Mouse (Mus musculus): ENCODE data around the gene Bdp1.
"Not testable (repeated sequence)": the region's sequence is repeated elsewhere in the genome, so short reads cannot be mapped to it uniquely, and the experiment has no call there.

The Bdp1 gene

GRCm38 (mm10) chr13:100103748-100104254 is at the start of gene Bdp1:
Gene Bdp1 (minus strand): TSS chr13:100104070.
- in situ Hi-C loops (cut with MboI; ENCODE audit: unreplicated experiment in 2 of 2) = loop anchor here (10.0 to 25.0 kb wide), 6 partner anchors 242 to 1608 kb away; partner anchors contain the start of genes Gtf2h2 (in 1 of the 2), Mrps27 (in 1 of the 2), Ptcd2 (in 1 of the 2) and Slc30a5 (in 1 of the 2)

- in situ Hi-C loops (cut with MboI; ENCODE audit: unreplicated experiment in 2 of 2) = no loop called here
Measured at GRCm38 (mm10) chr13:100152659-100153058, 48.8 kb upstream of the Bdp1 start.

- in situ Hi-C loops (cut with MboI; ENCODE audit: unreplicated experiment in 2 of 2) = loop anchor here in 1 of 2 experiments (25.0 kb wide), 1 partner anchor 346 kb away; the partner anchor contains the start of gene Gtf2h2
Measured at GRCm38 (mm10) chr13:100141646-100142314, 37.9 kb upstream of the Bdp1 start.

DNA sequence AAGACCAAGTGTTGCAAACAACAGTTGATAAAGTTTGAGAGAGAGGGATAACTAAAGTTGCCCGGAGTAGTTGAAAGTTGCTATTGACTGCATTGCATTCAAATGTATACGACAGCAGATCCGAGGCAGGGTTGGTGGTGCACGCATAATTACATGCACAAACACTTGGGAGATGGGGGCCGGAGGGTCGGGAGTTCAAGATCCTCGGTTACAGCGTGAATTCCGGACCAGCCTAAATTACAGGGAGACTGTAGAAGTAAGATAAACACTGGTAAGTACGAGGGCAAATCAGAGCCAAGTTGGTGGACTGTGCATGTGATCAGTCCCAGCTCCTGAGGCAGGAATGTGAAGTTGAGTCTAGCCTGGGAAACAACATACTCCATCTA is 21.4 kb upstream of the Bdp1 start:
- in situ Hi-C loops (cut with MboI; ENCODE audit: unreplicated experiment in 2 of 2) = loop anchor here in 1 of 2 experiments (25.0 kb wide), 1 partner anchor 362 kb away; the partner anchor contains the start of gene Gtf2h2

DNA sequence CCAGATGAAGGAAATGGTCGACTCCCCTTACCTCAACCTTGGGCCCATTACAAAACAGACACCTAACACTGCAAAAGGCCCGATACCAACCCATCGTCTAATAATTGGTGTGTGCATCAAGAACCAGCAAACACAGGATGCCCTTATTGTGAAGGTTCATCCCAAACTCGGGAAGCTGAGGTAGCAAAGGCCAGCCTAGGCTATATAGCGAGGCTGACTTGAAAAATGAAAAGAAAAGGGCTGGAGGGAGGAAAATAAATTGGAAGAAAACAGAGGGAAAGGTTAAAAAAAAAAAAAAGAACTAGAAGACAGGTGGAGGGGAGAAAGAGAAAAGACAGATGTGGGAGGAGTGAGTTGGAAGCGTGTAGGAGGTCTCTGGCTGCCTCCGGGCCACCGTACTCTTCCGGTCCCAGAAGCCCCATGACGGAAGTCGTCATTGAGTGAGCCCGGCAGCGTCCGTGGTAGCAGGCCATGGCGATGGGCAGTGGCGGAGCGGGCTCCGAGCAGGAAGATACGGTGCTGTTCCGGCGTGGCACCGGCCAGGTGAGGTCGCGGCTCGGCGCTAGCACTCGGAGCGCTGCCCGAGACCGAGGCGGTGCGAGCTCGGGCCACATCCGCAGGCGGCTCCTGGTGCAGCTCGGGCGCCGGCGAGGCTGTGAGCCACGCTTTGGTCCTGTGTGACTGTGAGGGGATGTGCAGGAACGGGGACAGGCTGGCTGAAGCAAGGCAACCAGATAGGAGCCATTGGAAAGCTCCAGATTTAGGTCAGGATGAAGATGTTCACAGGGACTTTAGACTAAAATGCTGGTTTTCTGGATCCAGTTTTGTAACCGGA is 20.8 kb upstream of the Bdp1 start, which contains the start of gene Smn1:
Gene Smn1 (plus strand): TSS at position 430 of the 835 bp plus-strand sequence.
- in situ Hi-C loops (cut with MboI; ENCODE audit: unreplicated experiment in 2 of 2) = loop anchor here (25.0 kb wide), 4 partner anchors 262 to 1588 kb away; partner anchors contain the start of genes Gtf2h2 (in 2 of the 2) and Slc30a5 (in 1 of the 2)

GRCm38 (mm10) chr13:100123970-100124369 is 20.1 kb upstream of the Bdp1 start:
- in situ Hi-C loops (cut with MboI; ENCODE audit: unreplicated experiment in 2 of 2) = loop anchor here (25.0 kb wide), 4 partner anchors 262 to 1588 kb away; partner anchors contain the start of genes Gtf2h2 (in 1 of the 2) and Slc30a5 (in 1 of the 2)

- in situ Hi-C loops (cut with MboI; ENCODE audit: unreplicated experiment in 2 of 2) = loop anchor here (5.0 to 25.0 kb wide), 8 partner anchors 250 to 1600 kb away; partner anchors contain the start of genes Ak6 (in 1 of the 2), Gtf2h2 (in 1 of the 2), Rad17 (in 1 of the 2) and Slc30a5 (in 1 of the 2)
Measured at GRCm38 (mm10) chr13:100112218-100112972, 8.5 kb upstream of the Bdp1 start.

DNA sequence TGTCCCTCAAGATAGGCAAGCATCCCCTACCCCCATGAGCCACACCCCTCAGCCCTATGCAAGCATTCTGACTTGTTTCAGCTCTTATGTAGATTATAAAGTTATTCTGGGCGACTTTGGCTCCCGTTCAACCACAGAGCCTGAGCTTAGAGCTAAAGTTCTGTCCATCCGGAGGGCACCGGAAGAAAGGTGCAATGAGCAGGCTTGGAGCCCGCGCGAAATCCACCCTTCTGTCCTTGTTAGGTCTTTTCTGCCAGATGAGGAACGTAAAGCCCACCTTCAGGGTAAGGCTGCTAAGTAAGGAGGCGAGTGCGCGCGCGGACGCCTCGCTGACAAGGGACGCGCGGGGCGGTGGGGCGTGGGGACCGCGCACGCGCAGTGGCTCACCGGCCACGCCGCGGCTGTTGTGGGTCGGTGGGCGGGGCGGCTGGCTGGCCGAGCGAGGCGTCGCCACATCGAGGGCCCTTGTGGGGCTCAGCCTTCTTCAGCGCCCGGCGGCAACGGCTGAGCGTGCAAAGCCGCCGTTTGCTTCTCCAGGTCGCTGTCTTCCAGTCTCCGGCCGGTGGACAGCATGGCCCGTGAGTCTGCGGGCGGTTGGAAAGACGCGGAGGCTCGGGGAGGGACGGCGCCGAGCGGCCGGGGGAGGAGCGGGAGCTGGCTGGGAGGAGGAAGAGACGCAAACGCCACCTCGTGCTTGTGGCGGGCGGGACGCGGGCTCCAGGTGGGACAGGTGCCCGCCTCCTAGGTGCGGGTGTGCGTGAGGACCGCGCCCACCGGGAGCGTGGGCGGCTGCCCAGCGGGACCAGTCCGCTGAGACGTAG is 4.0 kb upstream of the Bdp1 start, which contains the start of gene Serf1:
Gene Serf1 (plus strand): TSS at position 361 of the 821 bp plus-strand sequence.
- in situ Hi-C loops (cut with MboI; ENCODE audit: unreplicated experiment in 2 of 2) = loop anchor here (10.0 to 25.0 kb wide), 6 partner anchors 246 to 1604 kb away; partner anchors contain the start of genes Gtf2h2 (in 1 of the 2), Mrps27 (in 1 of the 2), Ptcd2 (in 1 of the 2) and Slc30a5 (in 1 of the 2)

- in situ Hi-C loops (cut with MboI; ENCODE audit: unreplicated experiment in 2 of 2) = loop anchor here (10.0 to 25.0 kb wide), 6 partner anchors 241 to 1609 kb away; partner anchors contain the start of genes Gtf2h2 (in 1 of the 2), Mrps27 (in 1 of the 2), Ptcd2 (in 1 of the 2) and Slc30a5 (in 1 of the 2)
Measured at GRCm38 (mm10) chr13:100103052-100103658, 715 bp downstream of the Bdp1 start.

GRCm38 (mm10) chr13:100098808-100099207 is 5.1 kb downstream of the Bdp1 start:
- in situ Hi-C loops (cut with MboI; ENCODE audit: unreplicated experiment in 2 of 2) = loop anchor here in 1 of 2 experiments (10.0 kb wide), 2 partner anchors 536 to 754 kb away; partner anchors contain the start of genes Mrps27 and Ptcd2

DNA sequence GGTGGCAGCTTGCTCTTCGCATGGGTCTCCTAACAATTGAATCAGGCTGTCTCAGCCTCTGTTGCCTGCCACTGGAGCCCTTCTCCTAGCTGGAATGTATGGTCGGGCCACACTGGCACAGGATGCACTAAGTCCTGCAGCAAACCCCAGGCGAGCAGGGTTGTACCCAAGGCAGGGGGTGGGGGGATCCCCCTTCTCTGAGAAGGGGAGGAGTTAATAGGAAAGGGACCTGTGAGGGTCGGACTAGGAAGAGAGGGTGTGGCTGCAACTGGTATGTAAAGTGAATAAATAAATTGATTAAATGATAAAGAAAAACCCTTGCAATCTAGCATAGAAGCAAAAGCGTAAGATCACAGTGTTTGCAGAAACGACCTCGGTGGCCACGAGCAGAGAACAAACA is 32.4 kb downstream of the Bdp1 start:
- in situ Hi-C loops (cut with MboI; ENCODE audit: unreplicated experiment in 2 of 2) = no loop called here

- in situ Hi-C loops (cut with MboI; ENCODE audit: unreplicated experiment in 2 of 2) = no loop called here
Measured at GRCm38 (mm10) chr13:100067821-100068220, 36.0 kb downstream of the Bdp1 start.

- in situ Hi-C loops (cut with MboI; ENCODE audit: unreplicated experiment in 2 of 2) = no loop called here
Measured at GRCm38 (mm10) chr13:100063936-100064335, 39.9 kb downstream of the Bdp1 start.

DNA sequence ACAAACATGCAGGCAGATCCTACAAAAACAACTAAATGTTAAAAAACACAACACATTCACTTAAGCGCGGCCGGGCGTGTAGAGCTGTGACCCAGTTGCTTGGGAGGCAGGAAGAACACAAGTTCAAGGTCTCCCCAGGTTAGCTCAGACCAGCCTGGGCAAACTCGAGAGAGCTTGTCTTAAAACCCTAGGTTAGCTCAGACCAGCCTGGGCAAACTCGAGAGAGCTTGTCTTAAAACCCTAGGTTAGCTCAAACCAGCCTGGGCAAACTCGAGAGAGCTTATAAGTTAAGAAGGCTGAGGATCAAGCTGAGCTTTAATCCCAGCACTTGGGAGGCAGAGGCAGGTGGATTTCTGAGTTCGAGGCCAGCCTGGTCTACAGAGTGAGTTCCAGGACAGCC is 46.1 kb downstream of the Bdp1 start:
- in situ Hi-C loops (cut with MboI; ENCODE audit: unreplicated experiment in 2 of 2) = not testable (repeated sequence)

- in situ Hi-C loops (cut with MboI; ENCODE audit: unreplicated experiment in 2 of 2) = loop anchor here in 1 of 2 experiments (25.0 kb wide), 1 partner anchor 1164 kb away; no protein-coding TSS in a partner anchor
Measured at GRCm38 (mm10) chr13:100026013-100026412, 77.9 kb downstream of the Bdp1 start.

DNA sequence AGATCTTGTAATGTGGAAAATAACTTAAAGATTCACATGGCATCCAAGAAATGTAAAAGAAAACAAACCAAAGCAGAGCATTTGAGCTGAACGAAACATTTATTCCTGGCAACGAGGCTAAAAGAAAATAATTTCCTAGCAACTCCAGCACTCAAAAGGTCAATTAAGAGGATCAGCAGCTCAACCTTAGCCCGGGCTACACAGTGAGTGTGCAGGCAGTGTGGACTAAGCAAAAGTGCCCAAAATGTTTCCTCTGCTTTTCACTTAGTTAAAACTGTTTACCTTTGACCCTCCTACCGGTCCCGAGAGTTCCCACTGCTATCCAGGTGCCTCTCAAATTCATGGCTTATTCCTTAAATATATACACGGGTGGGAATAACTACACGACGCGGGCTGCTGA is 87.0 kb downstream of the Bdp1 start:
- in situ Hi-C loops (cut with MboI; ENCODE audit: unreplicated experiment in 2 of 2) = loop anchor here in 1 of 2 experiments (25.0 kb wide), 1 partner anchor 655 kb away; no protein-coding TSS in a partner anchor

GRCm38 (mm10) chr13:100015937-100016336 is 87.9 kb downstream of the Bdp1 start:
- in situ Hi-C loops (cut with MboI; ENCODE audit: unreplicated experiment in 2 of 2) = loop anchor here in 1 of 2 experiments (25.0 kb wide), 1 partner anchor 654 kb away; no protein-coding TSS in a partner anchor

Data from v-Abl transformed pro-B cells (cell line).